Mouse (Mus musculus) megakaryocyte, embryonic 14.5 days (primary cell): ENCODE data around the gene Olfr666. TPM values are rescaled to one million over a fixed set of nuclear protein-coding genes. Genes with fewer than 3 reads are reported as not detected.

Experiments
- H3K27me3 ChIP-seq: replicated peaks from 2 replicates; pipeline ENCODE3; 2012; ENCODE audit warnings: inconsistent platforms
- H3K36me3 ChIP-seq: replicated peaks from 2 replicates; pipeline ENCODE3; 2012; ENCODE audit warnings: low read length, inconsistent platforms, mixed read lengths
- H3K4me1 ChIP-seq: 2 replicates; pipeline ENCODE4 v1.6.1; 2012; ENCODE audit warnings: inconsistent platforms
- H3K4me3 ChIP-seq: replicated peaks from 2 replicates; pipeline ENCODE3; 2012; ENCODE audit warnings: moderate library complexity, mild to moderate bottlenecking, inconsistent platforms
- H3K9me3 ChIP-seq: 2 replicates; pipeline ENCODE4 v1.6.1; 2012; ENCODE audit warnings: inconsistent platforms
- FLI1 ChIP-seq: IDR thresholded peaks from 2 replicates; pipeline ENCODE4 v1.6.1; 2012; ENCODE audit warnings: low read length, inconsistent platforms, mixed read lengths
- GATA1 ChIP-seq: IDR thresholded peaks from 3 replicates; pipeline ENCODE4 v1.6.1; 2012; ENCODE audit warnings: mixed read lengths, low read length, inconsistent platforms, borderline replicate concordance
- polyA plus RNA-seq: library from polyadenylated mRNA; stranded (reverse); fragments of >175 nt; gene quantifications from 2 replicates; pipeline ENCODE4 v1.2.3, GENCODE M21; 2012; ENCODE audit warnings: low replicate concordance; ENCODE audit not compliant: insufficient read depth

The Olfr666 gene
- polyA plus RNA-seq, 1 experiment, result not detected

DNA sequence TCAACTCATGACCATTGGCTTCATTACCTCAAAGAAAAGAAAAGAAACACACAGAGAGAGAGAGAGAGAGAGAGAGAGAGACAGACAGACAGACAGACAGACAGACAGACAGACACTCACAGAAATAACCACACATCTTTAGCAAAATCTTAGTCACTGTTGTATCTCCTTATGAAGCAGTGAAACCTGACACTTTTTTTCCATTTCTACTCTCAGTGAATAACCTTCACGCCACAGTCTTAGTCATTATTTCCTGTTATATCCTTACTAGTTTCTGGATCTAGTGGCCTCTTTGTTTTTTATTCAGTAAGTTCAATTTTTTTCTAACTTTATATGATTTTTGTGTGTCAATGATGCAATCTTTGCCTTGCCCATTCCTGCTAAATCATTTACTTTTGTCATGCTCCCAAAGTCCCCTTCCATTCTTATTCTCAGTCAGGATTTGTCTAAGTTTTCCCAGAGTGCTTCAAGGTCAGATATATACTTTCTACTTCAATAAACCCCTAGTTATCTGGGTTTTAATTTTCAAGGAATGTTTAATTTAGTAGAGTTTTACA lies 51.9 kb downstream of the Olfr666 start:
- no peak overlapping the region for H3K4me3 ChIP-seq
- H3K4me1 ChIP-seq, result no peaks in the 10 kb centered on the region
- no peaks in the 10 kb centered on the region for H3K27me3 ChIP-seq
- no peaks in the 10 kb centered on the region for H3K36me3 ChIP-seq
- H3K9me3 ChIP-seq, result peaks cover 24% of the 10 kb centered on the region
- no peak for TF ChIP-seq FLI1
- no peak for TF ChIP-seq GATA1

DNA sequence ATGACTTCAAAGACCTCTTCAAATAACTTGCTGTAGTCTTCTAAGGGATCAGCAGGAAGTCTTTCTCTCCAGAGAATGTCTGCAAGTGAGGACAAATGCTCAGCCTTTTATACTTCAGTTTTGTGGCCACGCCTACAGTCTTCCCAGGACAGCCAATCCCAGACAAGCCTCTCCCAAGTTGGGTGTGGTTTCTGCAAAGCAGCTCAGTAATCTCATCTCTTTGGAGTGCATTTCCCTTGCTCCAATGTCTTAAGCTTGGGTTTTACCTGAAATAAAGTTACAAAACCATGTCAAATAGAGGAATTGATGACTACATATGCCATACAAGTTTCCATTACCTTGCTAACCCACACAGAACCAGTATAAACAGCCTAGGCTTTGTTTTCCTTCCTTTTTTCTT lies 53.2 kb downstream of the Olfr666 start, which contains the start of gene Usp17lb:
TSS of gene Usp17lb (minus strand) at position 101 of the 400 bp plus-strand sequence.
- Histone ChIP-seq H3K4me1 (no peaks in the 10 kb centered on the region), H3K9me3 (peaks cover 24% of the 10 kb centered on the region), H3K36me3 (no peaks in the 10 kb centered on the region), H3K4me3 (no peak within 1 kb of the TSS), H3K27me3 (no peaks in the 10 kb centered on the region)
- no peak for TF ChIP-seq FLI1
- no peak for TF ChIP-seq GATA1

Other genes with a start within 250 kb of the Olfr666 start
- not detected in 2 replicates for gene Olfr658, start 248.6 kb downstream of the Olfr666 start, polyA plus RNA-seq
- not detected in 2 replicates for gene Olfr659, start 229.2 kb downstream of the Olfr666 start, polyA plus RNA-seq
- gene Olfr661, start 209.5 kb downstream of the Olfr666 start, polyA plus RNA-seq, result not detected in 2 replicates
- not detected in 2 replicates for gene Usp17le, start 118.5 kb downstream of the Olfr666 start, polyA plus RNA-seq
- not detected in 2 replicates for gene Usp17lb, start 53.3 kb downstream of the Olfr666 start, polyA plus RNA-seq
- not detected in 2 replicates for gene Usp17la, start 38.9 kb downstream of the Olfr666 start, polyA plus RNA-seq
- gene Olfr665, start 17.9 kb downstream of the Olfr666 start, polyA plus RNA-seq, result not detected in 2 replicates
- gene Olfr667, start 25.5 kb upstream of the Olfr666 start, polyA plus RNA-seq, result not detected in 2 replicates
- not detected in 2 replicates for gene Olfr668, start 32.1 kb upstream of the Olfr666 start, polyA plus RNA-seq
- gene Olfr669, start 38.3 kb upstream of the Olfr666 start, polyA plus RNA-seq, result not detected in 2 replicates
- gene Olfr670, start 66.7 kb upstream of the Olfr666 start, polyA plus RNA-seq, result not detected in 2 replicates
- gene Olfr671, start 83.2 kb upstream of the Olfr666 start, polyA plus RNA-seq, result 2.6 TPM in 1 of 2 replicates, not detected in the other
- gene Olfr672, start 106.1 kb upstream of the Olfr666 start, polyA plus RNA-seq, result not detected in 2 replicates
- gene Olfr675, start 132.5 kb upstream of the Olfr666 start, polyA plus RNA-seq, result not detected in 2 replicates
- gene Olfr676, start 136.7 kb upstream of the Olfr666 start, polyA plus RNA-seq, result not detected in 2 replicates
- not detected in 2 replicates for gene Olfr677, start 155.4 kb upstream of the Olfr666 start, polyA plus RNA-seq
- gene Olfr678, start 168.5 kb upstream of the Olfr666 start, polyA plus RNA-seq, result not detected in 2 replicates
- not detected in 2 replicates for gene Olfr679, start 185.3 kb upstream of the Olfr666 start, polyA plus RNA-seq
- not detected in 2 replicates for gene Olfr680-ps1, start 196.9 kb upstream of the Olfr666 start, polyA plus RNA-seq
- not detected in 2 replicates for gene Olfr681, start 220.9 kb upstream of the Olfr666 start, polyA plus RNA-seq